Comparison of ENCODE assay signal across 9 mouse cellular contexts in the genomic region with DNA sequence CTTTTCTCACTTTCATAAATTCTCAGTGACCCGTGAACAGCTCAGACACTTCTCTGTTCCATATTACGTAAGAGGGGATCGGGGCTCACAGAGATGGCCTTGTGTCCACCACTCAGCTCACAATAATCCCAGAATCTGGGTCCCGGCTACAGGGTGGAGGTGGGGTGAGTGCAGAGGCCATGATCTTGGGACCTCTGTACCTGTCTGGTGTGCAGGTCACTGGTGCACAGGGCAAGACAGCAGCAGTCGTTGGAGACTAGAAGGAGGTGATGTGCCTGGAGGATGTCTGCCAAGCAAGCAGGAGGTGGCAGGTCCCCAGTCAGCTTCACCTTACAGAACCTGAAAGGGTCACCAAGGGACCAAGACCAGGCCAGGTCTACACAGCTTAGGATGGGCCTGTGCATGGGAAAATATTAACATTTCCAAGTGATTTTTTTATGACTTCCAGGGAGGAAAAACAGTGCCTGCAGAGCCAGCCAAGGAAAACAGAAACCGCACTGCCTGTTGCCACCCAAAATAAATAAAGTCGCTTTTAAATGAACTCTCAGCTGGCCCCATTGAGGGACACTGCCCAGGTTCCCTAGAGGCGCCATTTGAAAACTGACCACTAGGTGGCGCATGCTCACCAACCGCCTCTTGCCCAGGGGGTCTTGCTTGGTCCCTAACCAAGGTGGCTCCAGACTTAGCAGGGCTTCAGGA. TPM values are rescaled to one million over a fixed set of nuclear protein-coding genes. Genes with fewer than 3 reads are reported as not detected.
DNase-seq lines count a peak whose midpoint lies in the region; ATAC-seq and TF ChIP-seq lines count a peak whose summit lies in the region.
"Had no signal": no experiment of that assay in that cellular context is flagged by ENCODE, and none has a peak within 500 bp of the region (broad histone marks: within the 10 kb centered on the region; RNA-seq: fewer than 3 reads in every experiment).

No protein-coding gene starts in this region.

- no peaks in the 10 kb centered on the region for H3K4me1 ChIP-seq in forebrain, embryonic 13.5 days
- H3K4me1 ChIP-seq in intestine, embryonic 15.5 days (replicated peaks): 0 out of 2 replicates have a peak, but pooled peaks cover under 1% of the 10 kb centered on the region
- peaks cover 43% of the 10 kb centered on the region for H3K4me1 ChIP-seq in thymus, adult 2 months (replicated peaks; ENCODE audit: control insufficient read depth, insufficient read depth, low read length)
- H3K4me1 ChIP-seq: embryonic facial prominence, embryonic 12.5 days had no signal

- WGBS in forebrain, embryonic 13.5 days: 45% methylated on average over 10 of the region's 10 CpGs
- 43% methylated on average over 10 of the region's 10 CpGs for WGBS in intestine, embryonic 15.5 days
- WGBS in thymus, adult 2 months: 38% methylated on average over 10 of the region's 10 CpGs

- ATAC-seq in activated CD4-positive, CD25-positive, alpha-beta regulatory T cell, adult 4 months: peak; percentile 13
- peak; percentile 65; the same call in 1 of the 2 replicates for ATAC-seq in forebrain, embryonic 13.5 days
- 0 out of 2 replicates have a peak, but pooled peaks have one; percentile 18 for ATAC-seq in intestine, embryonic 15.5 days
- no peak; the same call in 1 of the 2 replicates for ATAC-seq in frontal cortex, adult (ENCODE audit: low TSS enrichment)

- no peaks in the 10 kb centered on the region for H3K9me3 ChIP-seq in forebrain, embryonic 13.5 days (replicated peaks)
- no peaks in the 10 kb centered on the region for H3K9me3 ChIP-seq in intestine, embryonic 15.5 days
- H3K9me3 ChIP-seq: embryonic facial prominence, embryonic 12.5 days had no signal

- no peak for TF ChIP-seq POLR2A in thymus, adult 2 months (IDR thresholded peaks at IDR 0.05; ENCODE audit: control insufficient read depth, extremely low read depth, insufficient read depth, low read length, poor library complexity)

- H3K4me2 ChIP-seq in forebrain, embryonic 13.5 days: no peak overlapping the region
- H3K4me2 ChIP-seq in intestine, embryonic 15.5 days (replicated peaks): no peak overlapping the region
- H3K4me2 ChIP-seq: embryonic facial prominence, embryonic 12.5 days had no signal

- TF ChIP-seq CTCF in thymus, adult 2 months (IDR thresholded peaks at IDR 0.05; ENCODE audit: borderline replicate concordance, control insufficient read depth, extremely low read depth, insufficient read depth, low read length, poor library complexity): peak; percentile 95

- intact Hi-C loops in left cerebral cortex, postnatal 36 days (cut with DNase I): no loop called here

- no peaks in the 10 kb centered on the region for H3K36me3 ChIP-seq in forebrain, embryonic 13.5 days (ENCODE audit: poor library complexity, severe bottlenecking)
- H3K36me3 ChIP-seq in intestine, embryonic 15.5 days: no peaks in the 10 kb centered on the region
- H3K36me3 ChIP-seq in thymus, adult 2 months (ENCODE audit: control insufficient read depth, insufficient read depth, low read length): no peaks in the 10 kb centered on the region; the same call in 1 of the 2 replicates
- H3K36me3 ChIP-seq: embryonic facial prominence, embryonic 12.5 days had no signal

- no peak overlapping the region for H3K9ac ChIP-seq in forebrain, embryonic 13.5 days
- H3K9ac ChIP-seq in intestine, embryonic 15.5 days: no peak overlapping the region
- H3K9ac ChIP-seq: embryonic facial prominence, embryonic 12.5 days had no signal

- H3K27me3 ChIP-seq in forebrain, embryonic 13.5 days: no peaks in the 10 kb centered on the region
- no peaks in the 10 kb centered on the region for H3K27me3 ChIP-seq in intestine, embryonic 15.5 days (replicated peaks)
- H3K27me3 ChIP-seq in thymus, adult 2 months (ENCODE audit: control insufficient read depth, insufficient read depth, low read length): no peaks in the 10 kb centered on the region
- H3K27me3 ChIP-seq: embryonic facial prominence, embryonic 12.5 days had no signal

- H3K4me3 ChIP-seq in forebrain, embryonic 13.5 days: no peak overlapping the region
- H3K4me3 ChIP-seq in intestine, embryonic 15.5 days (replicated peaks): no peak overlapping the region
- H3K4me3 ChIP-seq in thymus, adult 2 months (ENCODE audit: control insufficient read depth, insufficient read depth, low read length): peak overlapping the region; percentile 4; the same call in 1 of the 2 replicates
- H3K4me3 ChIP-seq: embryonic facial prominence, embryonic 12.5 days had no signal

- H3K27ac ChIP-seq in forebrain, embryonic 13.5 days: no peak overlapping the region
- H3K27ac ChIP-seq in intestine, embryonic 15.5 days: no peak overlapping the region
- peak overlapping the region; percentile 94 for H3K27ac ChIP-seq in thymus, adult 2 months (ENCODE audit: control insufficient read depth, insufficient read depth, low read length)
- H3K27ac ChIP-seq: embryonic facial prominence, embryonic 12.5 days had no signal

- peak; percentile 1 to 4 for DNase-seq in left cerebral cortex, postnatal 36 days (ENCODE audit: low spot score in 2 of 2)
- no peak for DNase-seq in left cerebral cortex, adult 8-10 months (ENCODE audit: low spot score in 2 of 2)
- DNase-seq in lung, postnatal 36 days: peak; percentile 50
- peak; percentile 55 for DNase-seq in thymus, adult 2 months

RNA-seq across cellular contexts. Expression of gene Zbp1, which starts 0.7 kb away (rescaled TPM):
- total RNA-seq in left cerebral cortex, postnatal 36 days (2021): not detected
- 1 to 10 TPM in 2 of 4 experiments, not detected in 2; 1.4 to 1.7 TPM for total RNA-seq in left cerebral cortex, adult 8-10 months (2022)
- 100 to 1,000 TPM; 118 to 141 TPM for polyA plus RNA-seq in activated CD4-positive, CD25-positive, alpha-beta regulatory T cell, adult 4 months (2017; shearing (Covaris generic))
- not detected in 2 replicates for polyA plus RNA-seq in forebrain, embryonic 13.5 days (2015; fragmentation: Nextera tagmentation; extraction: Ambion mirVana)
- polyA plus RNA-seq in intestine, embryonic 15.5 days (2015; fragmentation: Nextera tagmentation; extraction: Ambion mirVana): 0.55 and 0.95 TPM in 2 replicates
- 58.6 and 63.7 TPM in 2 replicates for polyA plus RNA-seq in thymus, adult 2 months (2012; rRNA removed)
- polyA plus RNA-seq: embryonic facial prominence, embryonic 12.5 days had no signal

RNA-seq across cellular contexts. Expression of gene Pmepa1, which starts 56.9 kb away (rescaled TPM):
- total RNA-seq in left cerebral cortex, postnatal 36 days (2021): 10 to 100 TPM; 38.2 to 50.7 TPM
- total RNA-seq in left cerebral cortex, adult 8-10 months (2022): 10 to 100 TPM; 34.3 to 67.8 (median 49.6) TPM
- polyA plus RNA-seq in activated CD4-positive, CD25-positive, alpha-beta regulatory T cell, adult 4 months (2017; shearing (Covaris generic)): 10 to 100 TPM in 1 of 2 experiments, 1 to 10 TPM in 1; 8.8 to 12.2 TPM
- 4.6 and 5.3 TPM in 2 replicates for polyA plus RNA-seq in forebrain, embryonic 13.5 days (2015; fragmentation: Nextera tagmentation; extraction: Ambion mirVana)
- polyA plus RNA-seq in intestine, embryonic 15.5 days (2015; fragmentation: Nextera tagmentation; extraction: Ambion mirVana): 5.6 and 5.9 TPM in 2 replicates
- polyA plus RNA-seq in thymus, adult 2 months (2012; rRNA removed): 68.7 and 70.3 TPM in 2 replicates

Comparison
In these comparisons a context has a peak if more than half of its experiments do, and no peak if none do; other contexts are left out.
1. DNase-seq: peak in left cerebral cortex, postnatal 36 days (2 of 2), lung, postnatal 36 days (single experiment) and thymus, adult 2 months (single experiment); none in left cerebral cortex, adult 8-10 months (0 of 2).
2. RNA of gene Zbp1, which starts 0.7 kb away (polyA plus RNA-seq): 118 to 141 TPM in activated CD4-positive, CD25-positive, alpha-beta regulatory T cell, adult 4 months and 58.6 to 63.7 TPM in thymus, adult 2 months; 0.55 to 0.95 TPM in intestine, embryonic 15.5 days and not detected in forebrain, embryonic 13.5 days; every median in the first group is over 10 times any median in the second.